Mouse (Mus musculus) cerebellum, postnatal 25 days (tissue): ENCODE data around the gene 1110051M20Rik.

Source experiments
- DNase-seq, 2 experiments: peaks; one replicate each; pipeline ENCODE4 v3.0.0; 2021; ENCODE audit warnings: mixed read lengths in 2 of 2

The 1110051M20Rik gene

DNA sequence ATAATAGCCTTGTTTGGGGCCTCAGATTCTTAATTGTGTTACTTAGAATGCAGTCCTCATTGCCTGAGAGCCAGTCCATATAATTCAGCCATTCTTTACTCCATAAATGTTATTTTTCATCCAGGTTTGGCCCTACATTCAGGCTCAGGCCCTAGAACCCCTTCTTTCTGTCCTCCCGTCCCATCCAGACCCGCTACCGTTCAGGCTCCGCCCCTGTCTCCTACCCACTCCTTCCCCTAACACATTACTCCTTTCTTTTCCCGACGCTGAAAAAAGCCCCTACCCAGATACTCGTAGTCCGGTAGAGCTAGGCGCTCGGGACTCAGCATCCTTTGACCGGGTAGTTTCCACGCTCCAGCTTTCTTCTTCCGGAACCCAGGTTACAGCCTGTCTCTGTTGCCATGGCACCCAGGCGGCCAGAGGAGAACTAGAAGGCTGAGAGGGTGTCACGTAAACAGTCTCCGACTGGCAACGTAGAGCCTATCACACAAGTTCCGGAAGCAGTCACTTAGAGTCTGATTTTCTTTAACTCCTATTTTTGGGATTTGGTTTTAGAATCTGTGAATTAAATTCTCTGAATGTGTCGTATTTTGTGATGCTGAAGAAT is at the start of gene 1110051M20Rik:
Gene 1110051M20Rik, minus strand, starts transcription at position 419 of the 607 bp plus-strand sequence.
- peak; percentile 89 to 92 for DNase-seq

DNA sequence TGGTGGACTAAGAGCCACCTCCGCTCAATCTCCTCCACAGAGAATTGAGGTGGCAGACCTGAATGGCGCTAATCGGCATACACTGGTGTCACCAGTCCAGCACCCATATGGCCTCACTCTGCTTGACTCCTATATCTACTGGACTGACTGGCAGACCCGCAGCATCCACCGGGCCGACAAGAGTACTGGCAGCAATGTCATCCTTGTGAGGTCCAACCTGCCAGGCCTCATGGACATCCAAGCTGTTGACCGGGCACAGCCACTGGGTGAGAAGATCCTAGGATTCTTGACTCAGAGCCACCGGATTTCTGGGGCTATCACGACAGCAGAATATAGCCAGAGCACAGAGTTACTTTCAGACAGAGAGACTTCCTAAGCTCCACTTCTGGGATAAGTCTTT is 49.5 kb upstream of the 1110051M20Rik start:
- peak; percentile 83 to 85 for DNase-seq

- DNase-seq: peak; percentile 90 to 91
Measured at GRCm38 (mm10) chr2:91492071-91492635, 47.6 kb upstream of the 1110051M20Rik start.

DNA sequence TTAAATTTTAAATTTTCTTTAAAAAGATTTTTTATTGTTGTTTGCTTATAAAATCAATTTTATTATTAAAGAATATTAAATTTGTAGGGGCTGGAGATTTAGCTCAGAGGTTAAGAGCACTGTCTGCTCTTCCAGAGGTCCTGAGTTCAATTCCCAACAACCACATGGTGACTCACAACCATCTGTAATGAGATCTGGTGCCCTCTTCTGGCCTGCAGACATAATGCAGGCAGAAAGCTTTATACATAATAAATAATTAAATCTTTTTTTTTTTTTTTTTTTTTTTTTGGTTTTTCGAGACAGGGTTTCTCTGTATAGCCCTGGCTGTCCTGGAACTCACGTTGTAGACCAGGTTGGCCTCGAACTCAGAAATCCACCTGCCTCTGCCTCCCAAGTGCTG is 42.8 kb upstream of the 1110051M20Rik start:
- DNase-seq: peak in 1 of 2 experiments; percentile 57

- peak in 1 of 2 experiments; percentile 18 for DNase-seq
Measured at GRCm38 (mm10) chr2:91485256-91485655, 40.8 kb upstream of the 1110051M20Rik start.

- no peak for DNase-seq
Measured at GRCm38 (mm10) chr2:91484698-91485097, 40.2 kb upstream of the 1110051M20Rik start.

DNA sequence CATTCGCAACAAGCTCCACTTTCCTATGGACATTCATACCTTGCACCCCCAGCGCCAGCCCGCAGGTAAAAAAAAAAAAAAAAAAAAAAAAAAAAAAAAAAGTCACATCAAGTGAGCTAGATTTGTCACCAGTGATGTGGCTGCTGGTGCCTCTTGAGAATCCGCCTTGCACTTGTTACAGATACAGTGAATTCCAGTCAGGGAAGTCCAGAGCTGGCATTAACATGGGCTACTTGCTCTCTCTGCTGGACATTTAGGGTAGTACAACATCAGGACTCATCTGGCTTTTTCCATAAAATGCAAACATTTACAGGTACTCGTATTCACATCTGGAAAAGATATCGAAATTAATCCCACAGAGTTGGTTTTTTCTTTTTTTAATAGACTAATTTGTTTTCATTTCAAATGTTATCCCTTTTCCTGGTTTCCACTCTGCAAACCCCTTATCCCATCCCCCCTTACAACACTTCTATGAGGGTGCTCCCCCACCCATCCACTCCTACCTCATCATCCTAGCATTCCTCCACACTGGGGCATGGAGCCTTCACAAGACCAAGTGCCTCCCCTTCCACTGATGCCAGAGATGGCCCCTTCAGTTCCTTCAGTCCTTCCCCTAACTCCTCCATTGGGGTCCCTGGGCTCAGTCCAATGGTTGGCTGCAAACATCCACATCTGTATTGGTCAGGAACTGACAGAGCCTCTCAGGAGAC is 36.5 kb upstream of the 1110051M20Rik start:
- DNase-seq: peak; percentile 58 to 74

GRCm38 (mm10) chr2:91480399-91480801 is 35.9 kb upstream of the 1110051M20Rik start:
- DNase-seq: peak; percentile 68 to 71

GRCm38 (mm10) chr2:91476841-91477240 is 32.3 kb upstream of the 1110051M20Rik start:
- DNase-seq: no peak

- peak; percentile 55 to 69 for DNase-seq
Measured at GRCm38 (mm10) chr2:91476251-91476661, 31.8 kb upstream of the 1110051M20Rik start.

- DNase-seq: no peak
Measured at GRCm38 (mm10) chr2:91475791-91476190, 31.3 kb upstream of the 1110051M20Rik start.

DNA sequence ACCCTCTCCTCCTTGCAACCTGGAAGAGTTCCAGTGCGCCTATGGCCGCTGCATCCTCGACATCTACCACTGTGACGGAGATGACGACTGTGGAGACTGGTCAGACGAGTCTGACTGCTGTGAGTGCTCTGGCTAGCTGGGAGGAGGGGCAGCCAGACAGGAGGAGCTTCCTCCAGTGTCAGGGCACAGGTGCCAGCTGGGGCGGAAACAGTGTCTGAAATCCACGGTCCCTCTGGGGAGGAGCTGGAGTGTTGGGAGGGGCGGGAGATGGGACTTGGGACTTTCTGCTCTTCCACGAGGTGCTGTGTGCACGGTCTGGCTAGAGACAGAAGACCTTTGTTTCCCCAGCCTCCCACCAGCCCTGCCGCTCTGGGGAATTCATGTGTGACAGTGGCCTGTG is 29.9 kb upstream of the 1110051M20Rik start:
- peak in 1 of 2 experiments; percentile 42 for DNase-seq

- peak in 1 of 2 experiments; percentile 50 for DNase-seq
Measured at GRCm38 (mm10) chr2:91470055-91470647, 25.6 kb upstream of the 1110051M20Rik start.

- peak; percentile 63 to 72 for DNase-seq
Measured at GRCm38 (mm10) chr2:91467613-91468012, 23.1 kb upstream of the 1110051M20Rik start.

DNA sequence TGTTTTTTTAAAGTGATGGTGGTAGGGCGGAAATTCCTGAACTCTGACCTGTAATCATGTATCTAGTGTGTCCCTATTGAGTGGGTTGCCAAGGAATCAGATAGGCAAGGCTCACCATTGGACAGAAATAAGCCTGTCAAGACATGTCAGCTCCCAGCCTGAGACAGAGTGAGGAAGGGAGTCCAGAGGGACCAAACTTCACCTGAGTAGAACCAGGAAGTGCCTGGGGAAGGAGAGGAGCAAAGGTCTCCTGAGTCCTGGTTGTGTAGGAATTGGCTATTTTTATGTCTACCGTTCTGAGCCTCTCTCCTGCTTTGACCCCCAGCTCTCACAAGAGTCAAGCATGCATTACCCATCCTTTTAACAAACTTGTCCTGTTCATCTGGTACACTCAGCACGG is 21.4 kb upstream of the 1110051M20Rik start:
- DNase-seq: no peak

DNA sequence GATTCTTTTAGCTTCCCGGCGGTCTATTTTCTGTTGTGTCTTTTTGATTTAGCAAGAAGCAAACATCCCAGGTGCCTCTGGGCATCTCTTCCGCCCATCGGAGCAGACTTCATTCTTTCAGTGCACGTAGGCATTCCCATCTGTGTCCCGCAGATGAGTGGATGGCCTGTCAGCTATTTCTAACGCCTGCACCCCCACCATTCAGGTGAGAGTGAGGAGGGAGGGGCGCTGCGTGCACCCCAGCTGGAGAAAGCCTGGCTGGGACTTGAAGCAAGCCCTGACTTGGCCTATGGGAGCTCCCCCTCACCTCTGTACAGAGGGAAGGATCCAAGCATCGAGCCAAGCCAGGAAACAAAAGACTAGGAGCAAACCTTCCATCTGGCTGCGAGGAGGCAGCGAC is 18.2 kb upstream of the 1110051M20Rik start:
- DNase-seq: no peak

DNA sequence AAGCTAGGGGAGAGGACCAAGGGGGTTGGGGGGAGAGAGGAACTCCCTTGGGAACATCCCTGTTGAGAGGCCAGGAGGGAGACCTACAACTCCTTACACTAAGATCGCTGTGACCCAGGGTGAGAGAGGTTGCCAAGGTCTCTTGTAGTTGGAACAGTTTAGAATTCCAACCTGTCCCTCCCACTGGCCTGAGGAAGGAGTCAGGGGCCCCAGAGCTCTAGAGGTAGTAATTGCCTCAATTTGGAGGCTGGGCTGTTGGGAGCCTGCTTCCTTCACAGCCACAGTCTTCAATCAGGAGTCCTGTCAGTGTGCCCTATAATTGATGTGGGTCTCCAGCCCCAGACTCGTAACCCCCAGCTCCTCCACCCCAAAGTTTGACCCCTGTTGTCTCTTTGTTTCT is 17.7 kb upstream of the 1110051M20Rik start:
- no peak for DNase-seq

DNA sequence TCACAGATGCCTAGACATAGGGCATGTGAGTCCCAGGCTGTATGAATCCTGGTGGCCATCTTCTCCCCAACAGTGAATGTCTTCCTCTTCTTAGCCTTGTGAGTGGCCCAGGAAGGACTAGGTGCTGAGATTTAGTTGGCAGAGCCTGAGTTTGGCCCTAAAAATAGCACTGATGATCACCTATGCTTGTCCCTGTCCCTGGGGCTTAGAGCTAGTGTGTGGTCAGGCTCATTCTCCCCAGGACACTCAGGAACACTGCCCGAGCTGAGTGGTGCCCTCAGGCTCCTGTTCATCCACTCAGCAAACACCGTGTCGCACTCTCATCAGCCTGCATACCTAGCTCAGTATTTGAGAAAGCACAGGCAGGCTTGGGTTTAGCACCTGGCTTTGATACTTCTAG is 16.8 kb upstream of the 1110051M20Rik start:
- DNase-seq: no peak

DNA sequence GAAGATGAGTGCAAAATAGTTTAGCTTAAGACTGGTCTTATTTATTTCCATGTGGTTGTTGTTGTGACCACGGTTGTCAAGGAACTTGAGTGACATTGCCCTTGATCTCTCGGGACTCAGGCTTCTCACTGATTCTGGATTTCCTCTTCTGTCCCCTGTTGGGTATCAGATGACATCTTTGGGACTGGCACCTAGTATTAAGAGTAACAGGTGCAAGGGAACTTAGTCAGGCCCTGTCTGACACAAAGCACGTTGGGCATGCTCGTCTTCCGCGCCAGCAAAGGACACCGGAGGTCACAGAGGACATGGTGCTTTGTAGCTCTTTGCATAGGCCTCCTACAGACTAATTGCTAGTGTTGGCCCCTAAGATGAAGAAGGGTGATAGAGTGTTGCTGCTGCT is 16.3 kb upstream of the 1110051M20Rik start:
- no peak for DNase-seq

GRCm38 (mm10) chr2:91460076-91460475 is 15.6 kb upstream of the 1110051M20Rik start:
- peak in 1 of 2 experiments; percentile 20 for DNase-seq

GRCm38 (mm10) chr2:91458673-91459391 is 14.3 kb upstream of the 1110051M20Rik start:
- DNase-seq: peak in 1 of 2 experiments; percentile 28

DNA sequence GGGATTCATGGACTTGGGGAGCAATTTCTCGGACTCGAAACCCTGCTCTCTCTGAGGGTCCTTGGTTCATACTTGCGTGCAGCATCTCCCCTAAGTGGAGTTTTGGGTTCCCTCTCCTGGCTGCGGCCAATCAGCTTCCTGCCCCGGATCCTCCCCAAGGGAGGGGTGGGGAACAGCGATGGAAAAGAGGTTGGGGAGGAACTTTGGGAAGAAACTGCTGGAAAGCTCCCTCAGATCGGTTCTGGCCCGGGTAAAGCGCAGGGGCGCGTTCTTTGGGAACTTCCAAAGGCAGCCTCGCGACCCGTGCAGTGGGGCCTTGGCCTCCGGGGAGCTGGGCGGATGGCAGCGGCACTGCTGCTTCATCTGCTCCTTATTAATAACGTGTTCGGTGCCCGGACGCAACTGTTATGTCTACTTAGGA is 13.8 kb upstream of the 1110051M20Rik start:
- DNase-seq: peak; percentile 29 to 43
